Mouse (Mus musculus) A20 (cell line): ENCODE results near the gene Tbp.
A peak's percentile ranks its signal among the peaks of the same experiment; 100 is the strongest.

Experiments
- DNase-seq: peaks from one replicate; pipeline ENCODE4 v3.0.0-alpha.2; 2011; ENCODE audit warnings: low read depth, low spot score

Gene Tbp

DNA sequence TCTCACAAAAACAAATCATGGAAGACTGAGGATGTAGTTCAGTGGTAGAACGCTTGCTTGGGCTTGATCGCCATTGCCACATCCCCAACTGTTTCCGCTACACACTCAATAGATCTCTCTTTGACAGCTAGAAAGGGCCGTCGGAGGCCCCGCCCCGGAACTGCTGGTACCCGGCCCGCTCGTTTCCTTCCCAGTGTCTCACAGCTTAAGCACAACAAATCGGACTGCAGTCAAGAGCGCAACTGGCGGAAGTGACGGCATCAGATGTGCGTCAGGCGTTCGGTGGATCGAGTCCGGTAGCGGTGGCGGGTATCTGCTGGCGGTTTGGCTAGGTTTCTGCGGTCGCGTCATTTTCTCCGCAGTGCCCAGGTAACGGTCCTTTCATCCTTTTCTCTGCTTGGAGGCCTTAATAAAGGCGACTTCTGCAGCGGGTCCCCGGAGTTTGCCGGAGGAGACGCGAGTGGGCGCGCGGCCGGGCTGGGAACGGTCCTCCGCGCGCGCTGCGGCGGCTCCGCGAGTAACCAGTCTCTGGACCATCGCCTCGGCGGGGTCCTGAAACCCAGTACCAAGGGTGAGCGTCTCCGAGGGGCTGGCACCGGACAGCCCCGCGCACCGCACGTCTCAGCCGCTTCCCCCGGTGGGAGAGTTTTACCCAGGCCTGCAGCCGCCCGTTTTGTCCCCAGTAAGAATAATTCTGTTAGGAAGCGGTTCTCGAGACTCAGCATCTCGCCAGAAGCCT, at the start of gene Tbp, which contains the start of gene Psmb1:
Tbp (plus strand) TSS at position 233 of the 739 bp plus-strand sequence.
Psmb1 (minus strand) TSS at position 96 of the 739 bp plus-strand sequence.
- DNase-seq: peak; percentile 98

- no peak for DNase-seq
These were observed 44.5 kb upstream of the Tbp start for GRCm38 (mm10) chr17:15455203-15455602.

DNA sequence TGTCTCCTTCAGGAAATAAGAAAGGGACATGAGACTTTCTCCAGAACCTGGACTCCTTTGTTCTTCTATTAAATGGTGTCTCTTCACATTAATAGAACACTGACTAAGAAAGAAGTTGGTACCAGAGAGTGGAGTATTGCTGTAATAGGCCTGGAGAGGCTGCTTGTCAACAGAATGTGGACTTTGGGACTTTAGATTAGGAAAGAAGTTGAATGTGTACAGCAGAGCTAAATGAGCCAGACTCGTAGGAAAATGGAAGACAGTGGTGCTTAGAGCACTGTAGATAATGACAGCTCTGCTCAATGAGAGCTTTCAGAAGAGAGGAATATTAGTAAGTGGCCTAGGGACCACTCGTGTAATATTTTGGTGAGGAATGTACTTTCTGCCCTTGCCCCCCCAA, 43.1 kb upstream of the Tbp start:
- DNase-seq: no peak

DNA sequence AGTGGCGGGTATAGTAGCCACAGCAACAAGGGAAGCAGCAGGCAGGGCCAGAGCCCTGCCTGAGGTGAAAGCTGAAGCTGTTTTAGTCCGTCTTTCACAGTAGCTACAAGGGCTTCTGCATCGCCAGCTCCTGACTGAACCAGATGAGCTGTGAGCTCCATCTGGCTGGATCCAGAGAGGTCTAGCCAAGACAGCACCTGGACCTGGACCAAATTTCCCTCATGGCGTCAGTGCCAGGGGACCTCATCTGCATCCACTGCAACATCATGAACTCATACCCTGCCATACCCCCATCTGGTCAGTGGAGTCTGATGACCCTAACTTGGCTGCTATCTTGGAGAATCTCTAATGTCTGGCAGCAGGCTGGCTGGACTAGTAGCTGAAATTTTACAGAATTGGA, 39.9 kb upstream of the Tbp start:
- no peak for DNase-seq

DNA sequence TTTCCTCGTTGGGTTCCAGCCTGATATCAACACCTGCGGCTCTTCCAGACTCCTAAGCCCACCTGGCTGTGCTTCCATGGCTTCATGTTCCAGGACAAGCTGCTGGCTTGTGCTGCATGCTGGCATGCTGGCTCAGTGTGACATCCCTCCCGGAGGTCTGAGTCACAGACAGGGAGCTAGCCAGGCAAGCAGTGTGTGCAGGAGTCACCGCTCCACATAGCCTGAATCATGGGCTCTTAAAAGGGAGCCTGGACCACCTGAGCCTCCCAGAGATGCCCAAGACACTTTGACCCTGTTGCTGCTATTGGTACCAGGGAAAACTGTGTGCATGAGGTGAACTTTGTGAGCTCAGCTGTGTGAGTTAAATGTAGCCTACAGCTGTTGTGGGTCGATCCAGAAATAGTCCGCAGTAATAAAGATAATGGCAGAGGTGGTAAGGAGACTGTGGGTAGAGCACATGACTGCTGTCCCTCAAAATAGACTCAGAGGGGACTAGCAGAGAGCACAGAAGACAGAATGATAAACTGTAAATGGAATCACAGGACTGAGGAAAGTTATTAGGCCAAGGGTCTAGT, 37.7 kb upstream of the Tbp start:
- DNase-seq: no peak

DNA sequence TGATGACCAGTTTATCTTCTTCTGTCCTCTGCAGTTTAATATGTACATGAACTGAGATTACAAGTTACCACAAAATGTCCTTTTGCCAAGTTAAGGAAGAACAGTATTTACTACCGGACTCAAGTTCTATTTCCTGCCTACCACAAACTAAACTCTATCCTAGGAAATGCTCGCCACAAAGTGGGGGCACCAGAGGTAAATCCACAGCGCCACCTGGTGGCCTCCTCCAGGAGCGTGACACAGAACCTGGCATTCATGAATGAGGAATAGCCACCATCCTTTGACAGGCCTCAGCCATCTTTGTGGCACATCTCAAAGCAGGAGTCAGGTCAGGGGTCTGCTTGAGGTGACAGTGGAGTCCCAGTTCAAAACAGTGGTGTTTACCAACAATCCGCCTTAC, 32.0 kb upstream of the Tbp start:
- DNase-seq: peak; percentile 65

GRCm38 (mm10) chr17:15472671-15473070, 27.0 kb upstream of the Tbp start:
- DNase-seq: no peak

GRCm38 (mm10) chr17:15490542-15490941, 9.1 kb upstream of the Tbp start:
- DNase-seq: no peak

GRCm38 (mm10) chr17:15497882-15498752, 1.6 kb upstream of the Tbp start:
- peak; percentile 97 for DNase-seq

DNA sequence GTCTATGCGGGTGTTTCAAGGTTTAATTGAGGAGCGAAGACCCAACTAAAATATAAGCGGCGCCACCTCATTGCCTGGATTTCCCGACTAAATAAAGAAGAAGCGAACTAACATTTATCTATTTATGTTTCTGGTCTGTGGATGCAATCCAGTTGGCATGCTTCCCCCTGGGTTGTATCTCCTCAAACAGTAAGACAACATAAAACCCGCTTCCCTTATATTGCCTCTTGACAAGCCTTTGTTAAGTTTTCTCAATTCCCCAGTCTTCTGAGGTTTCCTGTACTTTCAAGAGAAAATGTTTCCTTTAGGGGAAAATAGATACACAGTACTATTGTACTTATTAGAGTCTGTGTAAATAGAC, 955 bp upstream of the Tbp start:
- no peak for DNase-seq

GRCm38 (mm10) chr17:15510694-15511093, 11.0 kb downstream of the Tbp start:
- DNase-seq: no peak

- DNase-seq: no peak
These were observed 18.1 kb downstream of the Tbp start for GRCm38 (mm10) chr17:15517776-15518175.

DNA sequence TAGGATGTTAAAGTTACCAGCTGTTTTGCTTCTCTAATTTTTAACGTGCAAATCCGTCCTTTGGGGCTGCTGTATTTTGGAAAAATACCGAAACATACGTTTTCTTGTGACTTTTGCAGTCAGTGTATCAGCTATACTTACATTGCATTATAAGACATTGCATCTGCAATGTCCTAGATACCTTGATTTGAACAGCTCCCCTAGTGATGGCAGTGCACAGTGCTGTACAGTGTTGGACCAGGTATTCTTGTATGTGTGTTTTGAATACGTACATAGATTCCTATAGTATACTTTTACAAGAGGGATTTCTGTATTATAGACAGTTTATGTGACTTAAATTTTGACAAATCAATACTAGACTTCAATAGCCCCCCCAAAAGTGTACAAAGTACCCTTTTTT, 18.5 kb downstream of the Tbp start:
- DNase-seq: no peak

GRCm38 (mm10) chr17:15518766-15519165, 19.1 kb downstream of the Tbp start:
- no peak for DNase-seq

- DNase-seq: peak; percentile 45
These were observed 26.6 kb downstream of the Tbp start for GRCm38 (mm10) chr17:15526304-15526703.

DNA sequence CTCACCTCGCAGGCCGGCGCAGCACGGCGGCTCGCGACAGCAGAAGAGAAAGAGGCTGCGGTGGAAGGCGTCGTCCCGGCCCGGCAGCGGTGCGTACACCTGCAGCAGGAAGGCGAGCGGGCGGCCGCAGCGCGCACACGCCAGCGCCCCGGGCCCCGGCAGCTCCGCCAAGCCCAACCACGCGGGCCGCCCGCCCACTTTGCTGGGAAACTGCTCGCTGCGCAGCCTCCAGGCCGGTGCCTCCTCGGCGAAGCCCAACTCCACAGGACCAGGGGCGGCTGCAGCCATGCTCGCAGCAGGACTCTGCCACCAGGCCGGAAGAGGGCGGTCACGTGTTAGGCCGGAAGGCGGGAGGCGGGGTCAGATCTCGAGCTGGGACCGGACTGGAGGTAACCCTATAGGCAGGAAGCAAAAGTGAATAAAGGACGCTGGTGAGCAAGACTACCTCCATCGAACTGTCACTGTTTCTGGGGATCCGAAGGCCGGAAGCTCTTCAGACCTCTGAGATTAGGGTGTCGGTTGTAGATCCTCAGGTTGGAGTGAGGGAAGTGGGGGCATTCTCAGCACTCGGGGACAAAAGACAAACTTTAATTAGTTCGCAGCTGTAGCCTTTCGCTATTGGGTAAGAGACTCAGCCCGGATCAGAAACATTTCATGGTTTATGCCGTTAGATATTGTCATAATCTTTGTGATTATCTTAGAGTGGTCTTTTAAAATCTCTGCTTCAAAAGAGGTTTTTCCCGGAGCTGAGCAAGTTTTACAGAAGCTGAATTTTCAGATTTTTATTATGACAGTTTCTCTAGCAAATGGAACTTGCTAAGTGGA, 27.5 kb downstream of the Tbp start, which contains the start of gene Pdcd2:
Pdcd2 (minus strand) TSS at position 316 of the 825 bp plus-strand sequence.
- peak; percentile 97 for DNase-seq

DNA sequence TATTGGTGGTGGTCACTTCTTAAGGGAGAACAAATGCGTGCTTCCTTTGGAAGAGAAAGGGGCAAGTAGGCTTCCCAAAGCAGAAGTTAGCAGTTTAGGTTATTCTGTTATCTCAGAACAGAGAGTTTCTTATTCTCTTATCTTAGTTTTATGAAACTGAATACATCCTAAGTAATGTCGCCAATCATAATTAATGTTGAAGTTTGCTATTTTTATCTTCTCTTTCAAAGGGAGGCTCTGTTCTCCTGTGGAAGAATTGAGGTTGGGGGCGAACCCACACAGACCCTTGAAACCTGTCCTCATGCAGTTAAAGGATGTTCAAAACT, 28.1 kb downstream of the Tbp start:
- no peak for DNase-seq

DNA sequence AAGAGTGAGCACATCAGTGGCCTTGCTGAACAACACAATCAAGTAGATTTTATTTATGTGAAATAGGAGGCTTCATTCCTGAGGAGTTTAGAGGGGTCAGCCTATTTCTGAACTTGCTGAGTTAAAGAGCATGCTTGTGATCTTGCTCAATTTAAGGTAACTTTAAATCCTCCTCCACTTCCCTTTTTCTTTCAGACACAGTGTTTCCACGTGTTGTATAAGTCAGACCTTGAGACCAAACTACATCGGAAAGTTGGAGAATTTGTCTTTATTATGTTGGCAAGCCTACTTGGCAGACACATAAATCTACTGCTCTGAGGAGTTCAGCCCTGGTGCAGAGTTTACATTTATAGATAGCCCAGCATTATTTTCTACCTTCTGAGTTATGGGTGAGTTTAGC, 29.2 kb downstream of the Tbp start:
- DNase-seq: no peak

DNA sequence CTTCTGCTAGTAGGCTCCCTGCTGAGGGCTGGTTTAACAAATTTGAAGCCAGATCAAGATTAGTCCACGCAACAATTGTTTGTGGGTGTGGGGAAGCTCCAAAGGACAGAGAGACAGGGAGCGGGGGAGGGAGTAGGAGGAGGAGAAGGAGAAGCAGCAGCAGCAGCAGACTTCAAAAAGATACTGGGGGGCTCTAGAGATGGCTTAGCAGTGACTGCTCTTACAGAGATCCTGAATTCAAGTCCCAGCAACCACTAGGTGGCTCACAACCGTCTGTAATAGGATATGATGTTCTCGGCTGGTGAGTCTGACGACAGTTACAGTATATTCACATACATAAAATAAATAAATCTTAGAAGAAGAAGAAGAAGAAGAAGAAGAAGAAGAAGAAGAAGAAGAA, 30.5 kb downstream of the Tbp start:
- DNase-seq: peak; percentile 68

DNA sequence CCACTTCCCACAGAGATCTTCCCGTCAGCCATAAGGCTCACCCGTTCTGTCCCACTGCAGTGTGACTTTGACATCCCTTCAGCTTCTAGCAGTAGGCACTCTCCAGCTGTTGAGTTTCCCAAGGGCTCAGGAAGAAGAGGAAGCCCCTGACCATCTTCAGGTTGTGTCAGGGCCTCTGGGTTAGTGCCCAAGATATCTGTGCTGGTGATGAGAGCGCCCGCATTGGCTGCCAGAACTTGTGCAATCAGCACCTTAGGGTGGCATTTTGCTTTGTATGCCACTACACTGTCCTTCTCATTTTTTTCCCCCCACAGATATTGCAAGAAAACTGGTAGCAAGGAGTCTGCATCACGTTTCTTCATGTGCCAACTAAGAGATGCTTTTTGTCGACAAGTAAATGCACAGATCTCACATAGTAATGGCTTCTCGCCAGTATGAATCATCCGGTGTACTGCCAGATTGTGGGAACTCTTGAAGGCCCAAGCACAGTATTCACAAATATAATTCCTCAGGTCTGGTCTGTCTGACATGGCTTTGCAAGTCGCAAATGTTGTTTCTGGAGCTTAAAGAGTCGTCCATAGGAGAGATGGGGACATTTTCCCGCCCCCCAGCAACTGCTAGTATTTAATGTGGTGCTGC, 35.6 kb downstream of the Tbp start:
- no peak for DNase-seq

- DNase-seq: no peak
These were observed 36.3 kb downstream of the Tbp start for GRCm38 (mm10) chr17:15535943-15536342.
